Mouse (Mus musculus): Measurements from ENCODE around the gene Cd24a.

DNA sequence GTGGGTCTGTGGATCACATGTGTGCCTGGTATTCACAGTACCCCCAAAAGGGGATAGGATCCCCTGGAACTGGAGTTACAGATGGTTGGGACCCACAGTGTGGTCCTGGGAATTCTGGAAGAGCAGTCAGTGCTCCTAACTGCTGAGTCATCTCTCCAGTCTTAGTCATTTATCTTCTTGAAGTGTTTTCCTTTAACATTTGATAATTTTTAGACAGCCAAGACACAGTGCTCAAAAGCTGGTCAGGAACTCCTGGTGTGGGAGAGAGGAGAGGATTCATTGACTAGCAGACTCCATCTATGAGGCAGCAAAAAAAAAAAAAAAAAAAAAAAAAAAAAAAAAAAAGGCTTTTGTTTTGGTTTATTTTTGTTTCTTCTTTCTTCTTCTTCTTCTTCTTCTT, 33.0 kb downstream of the Cd24a start:
- no peak for TF ChIP-seq POLR2A (IDR thresholded peaks at IDR 0.05; ENCODE audit: low read depth, low read length)
- TF ChIP-seq CTCF (IDR thresholded peaks at IDR 0.05; ENCODE audit: borderline replicate concordance, insufficient read depth, low read length), result no peak
